In genomic region chr16:87901189-87901588, GRCm38 (mm10) we compare ENCODE assay signal across 28 mouse cellular contexts.
DNase-seq lines count a peak whose midpoint lies in the region; ATAC-seq and TF ChIP-seq lines count a peak whose summit lies in the region.
"Had no signal": no experiment of that assay in that cellular context is flagged by ENCODE, and none has a peak within 500 bp of the region (broad histone marks: within the 10 kb centered on the region; RNA-seq: fewer than 3 reads in every experiment).

No protein-coding gene starts in this region.

- H3K9me3 ChIP-seq in forebrain, embryonic 11.5 days (ENCODE audit: control insufficient read depth, low read length): no peaks in the 10 kb centered on the region
- no peaks in the 10 kb centered on the region for H3K9me3 ChIP-seq in forebrain, embryonic 16.5 days (ENCODE audit: control insufficient read depth, low read length)
- H3K9me3 ChIP-seq in hindbrain, embryonic 14.5 days (ENCODE audit: control insufficient read depth, low read length): no peaks in the 10 kb centered on the region
- no peaks in the 10 kb centered on the region for H3K9me3 ChIP-seq in hindbrain, postnatal 0 days (ENCODE audit: low read length)
- H3K9me3 ChIP-seq in midbrain, embryonic 16.5 days (replicated peaks; ENCODE audit: control insufficient read depth, low read length, poor library complexity, severe bottlenecking): no peaks in the 10 kb centered on the region
- H3K9me3 ChIP-seq in midbrain, embryonic 11.5 days (ENCODE audit: control insufficient read depth, low read length): no peaks in the 10 kb centered on the region
- H3K9me3 ChIP-seq in hindbrain, embryonic 15.5 days: no peaks in the 10 kb centered on the region
- H3K9me3 ChIP-seq: heart, embryonic 15.5 days; liver, embryonic 15.5 days; lung, embryonic 15.5 days; midbrain, embryonic 10.5 days; neural tube, embryonic 13.5 days; stomach, embryonic 15.5 days had no signal

- H3K9ac ChIP-seq in forebrain, embryonic 11.5 days (ENCODE audit: low read length): no peak overlapping the region
- no peak overlapping the region for H3K9ac ChIP-seq in forebrain, embryonic 16.5 days (replicated peaks; ENCODE audit: low read depth, low read length)
- H3K9ac ChIP-seq in hindbrain, embryonic 14.5 days: no peak overlapping the region
- no peak overlapping the region for H3K9ac ChIP-seq in hindbrain, postnatal 0 days (replicated peaks; ENCODE audit: low read length)
- no peak overlapping the region for H3K9ac ChIP-seq in midbrain, embryonic 16.5 days (ENCODE audit: low read depth, low read length)
- no peak overlapping the region for H3K9ac ChIP-seq in midbrain, embryonic 11.5 days (ENCODE audit: low read length)
- H3K9ac ChIP-seq in hindbrain, embryonic 15.5 days: no peak overlapping the region
- H3K9ac ChIP-seq: heart, embryonic 15.5 days; liver, embryonic 15.5 days; lung, embryonic 15.5 days; neural tube, embryonic 13.5 days; stomach, embryonic 15.5 days had no signal

- 92% methylated on average over 2 of the region's 2 CpGs for WGBS in forebrain, embryonic 11.5 days
- WGBS in forebrain, embryonic 16.5 days: 100% methylated on average over 2 of the region's 2 CpGs
- WGBS in hindbrain, embryonic 14.5 days: 98% methylated on average over 2 of the region's 2 CpGs
- WGBS in hindbrain, postnatal 0 days: 94% methylated on average over 2 of the region's 2 CpGs
- 96% methylated on average over 2 of the region's 2 CpGs for WGBS in midbrain, embryonic 16.5 days
- WGBS in midbrain, embryonic 11.5 days: 86% methylated on average over 2 of the region's 2 CpGs
- 95% methylated on average over 2 of the region's 2 CpGs for WGBS in hindbrain, embryonic 15.5 days

- H3K4me2 ChIP-seq in forebrain, embryonic 11.5 days (ENCODE audit: low read depth, low read length, severe bottlenecking): no peak overlapping the region
- H3K4me2 ChIP-seq in forebrain, embryonic 16.5 days (ENCODE audit: low read length): no peak overlapping the region
- H3K4me2 ChIP-seq in hindbrain, embryonic 14.5 days (replicated peaks): no peak overlapping the region
- H3K4me2 ChIP-seq in hindbrain, postnatal 0 days (ENCODE audit: low read depth, low read length): no peak overlapping the region
- no peak overlapping the region for H3K4me2 ChIP-seq in midbrain, embryonic 16.5 days (ENCODE audit: low read length)
- no peak overlapping the region for H3K4me2 ChIP-seq in midbrain, embryonic 11.5 days
- no peak overlapping the region for H3K4me2 ChIP-seq in hindbrain, embryonic 15.5 days
- H3K4me2 ChIP-seq: heart, embryonic 15.5 days; liver, embryonic 15.5 days; lung, embryonic 15.5 days; neural tube, embryonic 13.5 days; stomach, embryonic 15.5 days had no signal

- peak; percentile 51; the same call in 1 of the 2 replicates for ATAC-seq in forebrain, embryonic 11.5 days (replicated peaks; ENCODE audit: low FRiP score)
- no peak for ATAC-seq in forebrain, embryonic 16.5 days
- ATAC-seq in hindbrain, embryonic 14.5 days (ENCODE audit: low FRiP score): 0 out of 2 replicates have a peak, but pooled peaks have one; percentile 8
- ATAC-seq in hindbrain, postnatal 0 days: no peak
- ATAC-seq in midbrain, embryonic 16.5 days: 0 out of 2 replicates have a peak, but pooled peaks have one; percentile 21
- ATAC-seq in midbrain, embryonic 11.5 days (ENCODE audit: low FRiP score): no peak
- ATAC-seq in hindbrain, embryonic 15.5 days (ENCODE audit: low FRiP score, low read depth): 0 out of 2 replicates have a peak, but pooled peaks have one; percentile 30
- ATAC-seq: Patski had no signal

- no peaks in the 10 kb centered on the region for H3K36me3 ChIP-seq in forebrain, embryonic 11.5 days (ENCODE audit: control insufficient read depth, insufficient read depth, low read length)
- H3K36me3 ChIP-seq in forebrain, embryonic 16.5 days (ENCODE audit: control insufficient read depth, insufficient read depth): no peaks in the 10 kb centered on the region
- no peaks in the 10 kb centered on the region for H3K36me3 ChIP-seq in hindbrain, embryonic 14.5 days (replicated peaks; ENCODE audit: control insufficient read depth, insufficient read depth)
- no peaks in the 10 kb centered on the region for H3K36me3 ChIP-seq in hindbrain, postnatal 0 days (ENCODE audit: insufficient read depth, low read length)
- H3K36me3 ChIP-seq in midbrain, embryonic 16.5 days (ENCODE audit: control insufficient read depth, insufficient read depth, low read length): no peaks in the 10 kb centered on the region
- no peaks in the 10 kb centered on the region for H3K36me3 ChIP-seq in midbrain, embryonic 11.5 days (ENCODE audit: control insufficient read depth, insufficient read depth, low read length)
- no peaks in the 10 kb centered on the region for H3K36me3 ChIP-seq in hindbrain, embryonic 15.5 days
- H3K36me3 ChIP-seq: heart, embryonic 15.5 days; liver, embryonic 15.5 days; lung, embryonic 15.5 days; midbrain, embryonic 10.5 days; neural tube, embryonic 13.5 days; stomach, embryonic 15.5 days had no signal

- H3K4me1 ChIP-seq in forebrain, embryonic 11.5 days (replicated peaks; ENCODE audit: control insufficient read depth, insufficient read depth, low read length): no peaks in the 10 kb centered on the region
- no peaks in the 10 kb centered on the region for H3K4me1 ChIP-seq in forebrain, embryonic 16.5 days (replicated peaks; ENCODE audit: control insufficient read depth, insufficient read depth, low read length)
- H3K4me1 ChIP-seq in hindbrain, embryonic 14.5 days (replicated peaks; ENCODE audit: control insufficient read depth, insufficient read depth, low read length): no peaks in the 10 kb centered on the region
- no peaks in the 10 kb centered on the region for H3K4me1 ChIP-seq in hindbrain, postnatal 0 days (ENCODE audit: insufficient read depth, low read length)
- H3K4me1 ChIP-seq in midbrain, embryonic 16.5 days (ENCODE audit: control insufficient read depth, insufficient read depth, low read length): no peaks in the 10 kb centered on the region
- H3K4me1 ChIP-seq in midbrain, embryonic 11.5 days (ENCODE audit: control insufficient read depth, insufficient read depth, low read length): no peaks in the 10 kb centered on the region
- no peaks in the 10 kb centered on the region for H3K4me1 ChIP-seq in hindbrain, embryonic 15.5 days (replicated peaks)
- H3K4me1 ChIP-seq: heart, embryonic 15.5 days; liver, embryonic 15.5 days; lung, embryonic 15.5 days; midbrain, embryonic 10.5 days; neural tube, embryonic 13.5 days; stomach, embryonic 15.5 days had no signal

- no peak for TF ChIP-seq CTCF in hindbrain, postnatal 0 days (IDR thresholded peaks at IDR 0.05; ENCODE audit: low read depth)

- no peaks in the 10 kb centered on the region for H3K27me3 ChIP-seq in forebrain, embryonic 11.5 days (ENCODE audit: control insufficient read depth, insufficient read depth, low read length)
- no peaks in the 10 kb centered on the region for H3K27me3 ChIP-seq in forebrain, embryonic 16.5 days (replicated peaks; ENCODE audit: control insufficient read depth, insufficient read depth, low read length)
- H3K27me3 ChIP-seq in hindbrain, embryonic 14.5 days (ENCODE audit: control insufficient read depth, insufficient read depth, low read length): no peaks in the 10 kb centered on the region
- H3K27me3 ChIP-seq in hindbrain, postnatal 0 days (ENCODE audit: insufficient read depth, low read length): no peaks in the 10 kb centered on the region
- no peaks in the 10 kb centered on the region for H3K27me3 ChIP-seq in midbrain, embryonic 16.5 days (ENCODE audit: control insufficient read depth, insufficient read depth, low read depth, low read length)
- no peaks in the 10 kb centered on the region for H3K27me3 ChIP-seq in midbrain, embryonic 11.5 days (ENCODE audit: control insufficient read depth, insufficient read depth, low read length)
- H3K27me3 ChIP-seq in hindbrain, embryonic 15.5 days: no peaks in the 10 kb centered on the region
- H3K27me3 ChIP-seq: heart, embryonic 15.5 days; liver, embryonic 15.5 days; lung, embryonic 15.5 days; neural tube, embryonic 13.5 days; Patski; stomach, embryonic 15.5 days had no signal

- H3K4me3 ChIP-seq in forebrain, embryonic 11.5 days (ENCODE audit: low read depth, low read length): no peak overlapping the region
- H3K4me3 ChIP-seq in forebrain, embryonic 16.5 days (replicated peaks; ENCODE audit: low read length): no peak overlapping the region
- no peak overlapping the region for H3K4me3 ChIP-seq in hindbrain, embryonic 14.5 days (replicated peaks; ENCODE audit: low read length)
- H3K4me3 ChIP-seq in hindbrain, postnatal 0 days (ENCODE audit: low read length): no peak overlapping the region
- H3K4me3 ChIP-seq in midbrain, embryonic 16.5 days (ENCODE audit: low read depth, low read length): no peak overlapping the region
- H3K4me3 ChIP-seq in midbrain, embryonic 11.5 days (ENCODE audit: low read depth, low read length): no peak overlapping the region
- no peak overlapping the region for H3K4me3 ChIP-seq in hindbrain, embryonic 15.5 days
- H3K4me3 ChIP-seq: erythroblast, embryonic 14.5 days; heart, adult 2 months; heart, embryonic 15.5 days; liver, embryonic 15.5 days; lung, embryonic 15.5 days; midbrain, embryonic 10.5 days; neural tube, embryonic 13.5 days; stomach, embryonic 15.5 days had no signal

- H3K27ac ChIP-seq in forebrain, embryonic 11.5 days (ENCODE audit: low read depth, low read length): no peak overlapping the region
- H3K27ac ChIP-seq in forebrain, embryonic 16.5 days (ENCODE audit: low read length): no peak overlapping the region
- no peak overlapping the region for H3K27ac ChIP-seq in hindbrain, embryonic 14.5 days
- H3K27ac ChIP-seq in hindbrain, postnatal 0 days: no peak overlapping the region
- H3K27ac ChIP-seq in midbrain, embryonic 16.5 days (ENCODE audit: low read length): no peak overlapping the region
- no peak overlapping the region for H3K27ac ChIP-seq in midbrain, embryonic 11.5 days (ENCODE audit: low read depth, low read length)
- H3K27ac ChIP-seq in hindbrain, embryonic 15.5 days (replicated peaks): no peak overlapping the region
- H3K27ac ChIP-seq: heart, adult 2 months; heart, embryonic 15.5 days; liver, embryonic 15.5 days; lung, embryonic 15.5 days; midbrain, embryonic 10.5 days; neural tube, embryonic 13.5 days; stomach, embryonic 15.5 days had no signal

- DNase-seq in forebrain, embryonic 11.5 days (ENCODE audit: low spot score): no peak
- no peak for DNase-seq in hindbrain, embryonic 14.5 days (ENCODE audit: low spot score)
- DNase-seq in hindbrain, postnatal 0 days (ENCODE audit: low spot score): no peak
- DNase-seq in midbrain, embryonic 11.5 days (ENCODE audit: low spot score, missing footprints): no peak
- no peak for DNase-seq in gastrocnemius, adult 18-20 months (ENCODE audit: low spot score)
- DNase-seq: adrenal gland, postnatal 36 days; cerebellum, adult 9-10 months; gastrocnemius, postnatal 36 days; heart, adult 2 months; heart, postnatal 36 days; kidney, adult 2 months; kidney, postnatal 36 days; liver; lung, postnatal 36 days; right cerebral cortex, postnatal 4 days; thymus, adult 2 months; thymus, postnatal 4 days had no signal

Comparison
In these comparisons a context has a peak if more than half of its experiments do, and no peak if none do; other contexts are left out.
1. ATAC-seq: peak in forebrain, embryonic 11.5 days (single experiment), hindbrain, embryonic 14.5 days (single experiment), midbrain, embryonic 16.5 days (single experiment) and hindbrain, embryonic 15.5 days (single experiment); none in forebrain, embryonic 16.5 days (single experiment), hindbrain, postnatal 0 days (single experiment) and midbrain, embryonic 11.5 days (single experiment).